Mouse (Mus musculus): Measurements from ENCODE around the gene Smgc.
"Not testable (repeated sequence)": the region's sequence is repeated elsewhere in the genome, so short reads cannot be mapped to it uniquely, and the experiment has no call there.

The Smgc gene

GRCm38 (mm10) chr15:91837965-91838364 is at the start of gene Smgc:
Gene Smgc, plus strand, starts transcription at chr15:91838265.
- no peak for DNase-seq

- DNase-seq = no peak
These were observed 49.7 kb upstream of the Smgc start for GRCm38 (mm10) chr15:91788338-91788737.

GRCm38 (mm10) chr15:91806463-91806862 is 31.6 kb upstream of the Smgc start:
- DNase-seq = no peak

- DNase-seq = no peak
These were observed 2.7 kb upstream of the Smgc start for GRCm38 (mm10) chr15:91835319-91835718.

GRCm38 (mm10) chr15:91864130-91864529 is 26.1 kb downstream of the Smgc start:
- not testable (repeated sequence) for DNase-seq

- DNase-seq = no peak
These were observed 62.2 kb downstream of the Smgc start for GRCm38 (mm10) chr15:91900245-91900644.

- peak; percentile 16 to 44 for DNase-seq
These were observed 69.0 kb downstream of the Smgc start for GRCm38 (mm10) chr15:91907046-91907445.
